Mouse (Mus musculus) layer of hippocampus, adult 9-11 months (tissue): ENCODE results near the gene Scrg1.
A peak's percentile ranks its signal among the peaks of the same experiment; 100 is the strongest.
"Not testable (repeated sequence)": the region's sequence is repeated elsewhere in the genome, so short reads cannot be mapped to it uniquely, and the experiment has no call there.

Source experiments
- DNase-seq: peaks from one replicate; pipeline ENCODE4 v3.0.0; 2022

Scrg1 gene

DNA sequence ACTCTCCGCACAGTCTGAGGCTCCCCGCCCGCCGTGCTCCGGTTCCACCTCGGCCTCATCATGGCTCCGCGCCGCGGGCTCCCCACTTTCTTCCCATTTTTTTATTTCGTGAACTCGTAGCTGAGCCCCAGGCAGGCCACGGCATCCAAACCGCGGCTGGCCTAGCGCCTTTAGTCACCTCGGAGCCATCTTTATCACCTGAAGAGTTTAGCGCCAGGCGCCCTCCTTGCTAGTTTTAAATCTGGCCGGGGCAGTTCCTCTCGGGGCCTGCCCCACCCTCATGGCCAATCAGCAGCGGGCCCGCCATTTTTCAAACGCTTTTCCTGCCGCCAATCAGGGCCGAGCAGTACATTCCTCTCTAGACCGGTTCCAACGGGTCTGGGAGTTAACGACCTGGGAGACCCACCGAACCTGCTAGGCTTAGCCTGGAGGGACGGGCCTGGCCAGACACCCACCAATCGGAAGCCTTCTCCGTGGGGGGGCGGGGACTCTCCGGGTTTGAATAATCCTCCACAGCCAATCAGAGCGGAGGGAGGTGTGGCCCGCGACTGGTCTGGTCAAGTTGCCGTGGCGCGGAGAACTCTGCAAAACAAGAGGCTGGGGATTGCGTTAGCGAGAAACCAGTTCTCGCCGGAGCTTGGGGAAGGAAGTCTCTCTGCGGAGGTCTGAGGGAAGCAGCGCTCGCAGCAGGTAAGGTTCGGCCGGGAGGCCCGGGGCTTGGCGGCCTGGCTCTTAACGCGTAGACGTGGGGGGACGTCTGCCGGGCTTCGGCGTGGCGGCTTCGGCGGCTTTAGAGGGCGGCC, 55.8 kb downstream of the Scrg1 start, which contains the start of gene Hmgb2:
Gene Hmgb2, plus strand, starts transcription at position 592 of the 803 bp plus-strand sequence.
- DNase-seq = peak; percentile 100

DNA sequence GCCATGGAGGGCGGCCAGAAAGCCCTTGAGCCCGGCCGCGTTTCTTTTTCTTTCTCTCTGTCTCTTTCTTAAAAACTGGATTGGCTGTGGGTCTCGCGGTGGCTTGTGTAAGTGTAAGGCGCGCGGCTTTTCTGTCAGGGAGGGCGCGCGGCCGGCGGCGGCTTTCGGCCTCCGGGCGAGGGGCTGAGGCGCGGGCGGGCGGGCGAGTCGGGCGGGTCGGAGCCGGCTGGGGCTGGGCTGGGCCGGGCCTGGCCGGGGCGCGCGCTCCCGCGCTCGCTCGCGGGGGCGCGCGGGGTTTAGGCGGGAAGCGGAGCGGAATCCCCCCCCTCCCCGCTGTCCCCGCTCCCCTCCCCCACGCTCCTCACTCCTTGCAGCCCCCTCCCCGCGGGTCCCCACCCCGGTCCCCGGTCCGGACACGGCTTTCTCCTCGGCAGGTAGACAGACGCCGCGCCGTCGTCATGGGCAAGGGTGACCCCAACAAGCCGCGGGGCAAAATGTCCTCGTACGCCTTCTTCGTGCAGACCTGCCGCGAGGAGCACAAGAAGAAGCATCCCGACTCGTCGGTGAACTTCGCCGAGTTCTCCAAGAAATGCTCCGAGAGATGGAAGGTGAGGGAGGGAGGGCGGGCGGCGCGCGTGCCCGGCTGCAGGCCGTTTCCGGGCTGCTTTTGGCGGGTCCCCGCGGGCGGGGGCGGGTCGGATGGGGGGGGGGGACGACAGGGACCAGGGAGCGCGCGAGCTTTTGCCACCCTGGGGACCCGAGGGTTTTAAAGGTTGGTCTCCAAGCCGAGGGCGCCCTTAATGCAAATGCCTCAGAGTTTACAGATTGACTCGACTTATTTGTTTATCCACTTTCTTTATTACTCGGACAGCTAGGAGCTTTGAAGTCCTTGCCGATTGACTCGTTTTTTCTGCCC, 56.7 kb downstream of the Scrg1 start:
- DNase-seq = no peak

DNA sequence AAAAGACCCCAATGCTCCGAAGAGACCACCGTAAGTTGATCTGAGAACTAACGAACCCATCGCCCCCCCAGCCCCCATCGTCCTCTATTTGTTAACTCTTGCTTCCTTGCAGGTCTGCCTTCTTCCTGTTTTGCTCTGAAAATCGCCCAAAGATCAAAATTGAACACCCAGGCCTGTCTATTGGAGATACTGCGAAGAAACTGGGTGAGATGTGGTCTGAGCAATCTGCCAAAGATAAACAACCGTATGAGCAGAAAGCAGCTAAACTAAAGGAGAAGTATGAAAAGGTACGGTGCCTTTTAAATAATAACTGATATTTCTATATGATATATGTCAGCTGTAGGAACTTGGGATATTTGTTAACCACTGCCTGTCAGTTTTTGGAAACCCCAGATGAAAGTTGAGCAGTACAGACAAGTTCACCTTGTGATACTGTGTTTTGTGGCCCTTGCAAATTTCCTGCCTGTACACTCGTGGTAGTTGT, 57.5 kb downstream of the Scrg1 start:
- not testable (repeated sequence) for DNase-seq

DNA sequence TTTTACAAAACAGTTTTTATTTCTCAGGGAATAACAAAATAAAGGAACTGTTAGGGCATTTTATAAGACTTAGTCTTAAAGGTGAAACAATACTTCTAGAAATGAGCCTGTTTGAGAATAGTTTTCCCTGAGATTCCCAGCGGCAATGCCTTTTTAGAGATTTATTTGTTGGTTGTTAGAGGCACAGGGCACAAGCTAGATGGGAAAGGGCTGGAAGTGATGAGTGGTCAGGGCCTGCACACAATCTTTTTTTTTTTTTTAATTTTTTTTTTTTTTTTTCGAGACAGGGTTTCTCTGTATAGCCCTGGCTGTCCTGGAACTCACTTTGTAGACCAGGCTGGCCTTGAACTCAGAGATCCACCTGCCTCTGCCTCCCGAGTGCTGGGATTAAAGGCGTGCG, 61.0 kb downstream of the Scrg1 start:
- DNase-seq = not testable (repeated sequence)

DNA sequence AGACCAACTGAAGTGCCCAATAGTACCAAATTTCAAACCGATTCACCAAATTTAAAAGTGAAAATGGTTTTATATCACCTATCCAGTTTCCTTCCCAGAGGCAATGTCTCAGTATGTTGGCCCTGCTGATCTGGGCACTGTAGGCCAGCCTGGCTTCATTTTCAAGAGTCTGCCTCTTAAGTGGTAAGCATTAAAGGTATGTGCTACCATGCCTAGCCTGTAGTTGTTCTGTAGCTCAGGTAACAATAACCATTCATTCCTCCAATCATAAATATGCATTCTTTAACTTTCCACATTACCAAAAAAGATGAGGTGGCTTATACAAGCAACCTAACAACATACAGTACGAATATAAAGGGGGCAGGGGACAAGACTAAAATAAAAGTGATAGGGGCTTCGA, 62.0 kb downstream of the Scrg1 start:
- no peak for DNase-seq

DNA sequence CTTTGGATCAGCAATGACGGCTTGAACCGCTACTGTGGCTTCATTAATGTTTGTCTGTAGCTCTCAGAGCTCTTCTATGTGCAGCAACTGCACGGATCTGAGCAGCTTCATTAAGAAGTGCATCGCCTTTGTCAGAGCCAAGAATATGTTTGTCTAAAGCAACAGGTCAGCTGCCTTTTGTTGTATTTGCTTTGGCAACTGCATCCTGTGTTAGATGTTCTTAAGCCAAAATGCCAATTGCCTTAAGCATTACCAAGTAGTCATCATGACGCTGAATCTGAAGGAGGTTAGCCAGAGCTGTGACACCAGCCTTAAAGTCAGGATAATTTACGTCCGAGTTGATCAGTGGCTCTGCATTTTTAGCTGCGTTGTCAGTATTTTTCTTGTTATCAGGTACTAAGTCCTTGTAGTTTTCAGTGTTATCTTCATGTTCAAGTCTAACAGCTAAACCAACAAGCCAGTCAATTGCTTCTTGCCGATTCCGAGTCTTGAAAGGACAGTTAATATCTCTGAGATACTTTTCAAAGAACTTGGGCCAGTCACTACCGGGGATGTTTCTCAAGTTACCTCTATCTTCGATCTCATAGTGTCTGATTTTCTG, 64.6 kb downstream of the Scrg1 start:
- DNase-seq = no peak
